Mouse (Mus musculus) telencephalon, adult 2 months (tissue): ENCODE data around the gene Elp4.

Experiments
- DNase-seq: peaks from one replicate; pipeline ENCODE4 v3.0.0-alpha.2; 2011; ENCODE audit warnings: low read depth, low spot score

Elp4 gene

GRCm38 (mm10) chr2:105682634-105683351 lies 221.6 kb downstream of the Elp4 start:
- DNase-seq, result no peak

GRCm38 (mm10) chr2:105682011-105682501 lies 222.3 kb downstream of the Elp4 start:
- no peak for DNase-seq

- no peak for DNase-seq
Observed at GRCm38 (mm10) chr2:105680999-105681710, 223.2 kb downstream of the Elp4 start.

- DNase-seq, result no peak
Observed at GRCm38 (mm10) chr2:105680146-105680998, 224.0 kb downstream of the Elp4 start.

- no peak for DNase-seq
Observed at GRCm38 (mm10) chr2:105679331-105679730, 225.0 kb downstream of the Elp4 start.

- no peak for DNase-seq
Observed at GRCm38 (mm10) chr2:105678880-105679321, 225.5 kb downstream of the Elp4 start.

GRCm38 (mm10) chr2:105678306-105678705 lies 226.1 kb downstream of the Elp4 start:
- no peak for DNase-seq

- no peak for DNase-seq
Observed at GRCm38 (mm10) chr2:105677434-105678105, 226.8 kb downstream of the Elp4 start.

- no peak for DNase-seq
Observed at GRCm38 (mm10) chr2:105676909-105677433, 227.4 kb downstream of the Elp4 start.

GRCm38 (mm10) chr2:105676080-105676908 lies 228.1 kb downstream of the Elp4 start:
- no peak for DNase-seq

GRCm38 (mm10) chr2:105675730-105676079 lies 228.7 kb downstream of the Elp4 start:
- DNase-seq, result no peak

- DNase-seq, result no peak
Observed at GRCm38 (mm10) chr2:105674875-105675729, 229.3 kb downstream of the Elp4 start.

- DNase-seq, result no peak
Observed at GRCm38 (mm10) chr2:105674061-105674874, 230.1 kb downstream of the Elp4 start.

GRCm38 (mm10) chr2:105673631-105674060 lies 230.7 kb downstream of the Elp4 start:
- DNase-seq, result no peak

- DNase-seq, result no peak
Observed at GRCm38 (mm10) chr2:105673054-105673453, 231.3 kb downstream of the Elp4 start.

- no peak for DNase-seq
Observed at GRCm38 (mm10) chr2:105672596-105672960, 231.8 kb downstream of the Elp4 start.

- no peak for DNase-seq
Observed at GRCm38 (mm10) chr2:105671798-105672595, 232.4 kb downstream of the Elp4 start.
